Mouse (Mus musculus): ENCODE results near the gene Rnf216. TPM values are rescaled to one million over a fixed set of nuclear protein-coding genes. Genes with fewer than 3 reads are reported as not detected.

Rnf216 gene
- polyA plus RNA-seq, 1 experiment: 17.6 TPM

GRCm38 (mm10) chr5:143054703-143055102 lies 58.1 kb downstream of the Rnf216 start:
- TF ChIP-seq POLR2A (IDR thresholded peaks at IDR 0.05; ENCODE audit: control insufficient read depth, extremely low read depth, insufficient read depth, low read length, poor library complexity) (no peak), CTCF (IDR thresholded peaks at IDR 0.05; ENCODE audit: borderline replicate concordance, control insufficient read depth, extremely low read depth, insufficient read depth, low read length, poor library complexity) (no peak)
- DNase-seq: no peak
- Histone ChIP-seq H3K36me3 (ENCODE audit: control insufficient read depth, insufficient read depth, low read length) (no peaks in the 10 kb centered on the region), H3K4me3 (ENCODE audit: control insufficient read depth, insufficient read depth, low read length) (no peak overlapping the region), H3K27me3 (ENCODE audit: control insufficient read depth, insufficient read depth, low read length) (no peaks in the 10 kb centered on the region), H3K4me1 (replicated peaks; ENCODE audit: control insufficient read depth, insufficient read depth, low read length) (no peaks in the 10 kb centered on the region; the same call in 1 of the 2 replicates), H3K27ac (ENCODE audit: control insufficient read depth, insufficient read depth, low read length) (no peak overlapping the region)
- 87% methylated on average over 2 of the region's 2 CpGs for WGBS

- no peaks in the 10 kb centered on the region for H3K36me3 ChIP-seq (ENCODE audit: control insufficient read depth, insufficient read depth, low read length)
- 95% methylated on average over 5 of the region's 5 CpGs for WGBS
- H3K4me1 ChIP-seq (replicated peaks; ENCODE audit: control insufficient read depth, insufficient read depth, low read length): no peaks in the 10 kb centered on the region
- TF ChIP-seq POLR2A (IDR thresholded peaks at IDR 0.05; ENCODE audit: control insufficient read depth, extremely low read depth, insufficient read depth, low read length, poor library complexity) (no peak), CTCF (IDR thresholded peaks at IDR 0.05; ENCODE audit: borderline replicate concordance, control insufficient read depth, extremely low read depth, insufficient read depth, low read length, poor library complexity) (no peak)
- no peak overlapping the region for H3K4me3 ChIP-seq (ENCODE audit: control insufficient read depth, insufficient read depth, low read length)
- H3K27ac ChIP-seq (ENCODE audit: control insufficient read depth, insufficient read depth, low read length): no peak overlapping the region
- DNase-seq: no peak
- H3K27me3 ChIP-seq (ENCODE audit: control insufficient read depth, insufficient read depth, low read length): no peaks in the 10 kb centered on the region
Measured at GRCm38 (mm10) chr5:143053132-143053972, 59.4 kb downstream of the Rnf216 start.

GRCm38 (mm10) chr5:143052677-143053076 lies 60.1 kb downstream of the Rnf216 start:
- H3K27ac ChIP-seq (ENCODE audit: control insufficient read depth, insufficient read depth, low read length): no peak overlapping the region
- H3K4me1 ChIP-seq (replicated peaks; ENCODE audit: control insufficient read depth, insufficient read depth, low read length): no peaks in the 10 kb centered on the region
- WGBS: 95% methylated on average over 2 of the region's 2 CpGs

GRCm38 (mm10) chr5:143051851-143052250 lies 60.9 kb downstream of the Rnf216 start:
- WGBS: 91% methylated on average over 6 of the region's 6 CpGs
- no peak overlapping the region for H3K4me3 ChIP-seq (ENCODE audit: control insufficient read depth, insufficient read depth, low read length)
- no peaks in the 10 kb centered on the region for H3K4me1 ChIP-seq (replicated peaks; ENCODE audit: control insufficient read depth, insufficient read depth, low read length)
- no peaks in the 10 kb centered on the region for H3K36me3 ChIP-seq (ENCODE audit: control insufficient read depth, insufficient read depth, low read length)
- TF ChIP-seq POLR2A (IDR thresholded peaks at IDR 0.05; ENCODE audit: control insufficient read depth, extremely low read depth, insufficient read depth, low read length, poor library complexity): no peak
- TF ChIP-seq CTCF (IDR thresholded peaks at IDR 0.05; ENCODE audit: borderline replicate concordance, control insufficient read depth, extremely low read depth, insufficient read depth, low read length, poor library complexity): no peak
- no peak for DNase-seq
- H3K27me3 ChIP-seq (ENCODE audit: control insufficient read depth, insufficient read depth, low read length): no peaks in the 10 kb centered on the region
- H3K27ac ChIP-seq (ENCODE audit: control insufficient read depth, insufficient read depth, low read length): no peak overlapping the region

More at GRCm38 (mm10) chr5:143052677-143053076, 60.1 kb downstream of the Rnf216 start:
- DNase-seq: no peak
- TF ChIP-seq POLR2A (IDR thresholded peaks at IDR 0.05; ENCODE audit: control insufficient read depth, extremely low read depth, insufficient read depth, low read length, poor library complexity) (no peak), CTCF (IDR thresholded peaks at IDR 0.05; ENCODE audit: borderline replicate concordance, control insufficient read depth, extremely low read depth, insufficient read depth, low read length, poor library complexity) (no peak)
- H3K36me3 ChIP-seq (ENCODE audit: control insufficient read depth, insufficient read depth, low read length): no peaks in the 10 kb centered on the region
- H3K4me3 ChIP-seq (ENCODE audit: control insufficient read depth, insufficient read depth, low read length): no peak overlapping the region
- no peaks in the 10 kb centered on the region for H3K27me3 ChIP-seq (ENCODE audit: control insufficient read depth, insufficient read depth, low read length)

- H3K36me3 ChIP-seq (ENCODE audit: control insufficient read depth, insufficient read depth, low read length): no peaks in the 10 kb centered on the region
- H3K4me1 ChIP-seq (replicated peaks; ENCODE audit: control insufficient read depth, insufficient read depth, low read length): no peaks in the 10 kb centered on the region
- TF ChIP-seq POLR2A (IDR thresholded peaks at IDR 0.05; ENCODE audit: control insufficient read depth, extremely low read depth, insufficient read depth, low read length, poor library complexity): no peak
- TF ChIP-seq CTCF (IDR thresholded peaks at IDR 0.05; ENCODE audit: borderline replicate concordance, control insufficient read depth, extremely low read depth, insufficient read depth, low read length, poor library complexity): no peak
- 52% methylated on average over 5 of the region's 5 CpGs for WGBS
- H3K27me3 ChIP-seq (ENCODE audit: control insufficient read depth, insufficient read depth, low read length): no peaks in the 10 kb centered on the region
- DNase-seq: no peak
- H3K27ac ChIP-seq (ENCODE audit: control insufficient read depth, insufficient read depth, low read length): no peak overlapping the region
- no peak overlapping the region for H3K4me3 ChIP-seq (ENCODE audit: control insufficient read depth, insufficient read depth, low read length)
Measured at GRCm38 (mm10) chr5:143050273-143050672, 62.5 kb downstream of the Rnf216 start.

GRCm38 (mm10) chr5:143049746-143050145 lies 63.0 kb downstream of the Rnf216 start:
- H3K4me3 ChIP-seq (ENCODE audit: control insufficient read depth, insufficient read depth, low read length): no peak overlapping the region
- no peaks in the 10 kb centered on the region for H3K36me3 ChIP-seq (ENCODE audit: control insufficient read depth, insufficient read depth, low read length)
- TF ChIP-seq POLR2A (IDR thresholded peaks at IDR 0.05; ENCODE audit: control insufficient read depth, extremely low read depth, insufficient read depth, low read length, poor library complexity) (no peak), CTCF (IDR thresholded peaks at IDR 0.05; ENCODE audit: borderline replicate concordance, control insufficient read depth, extremely low read depth, insufficient read depth, low read length, poor library complexity) (no peak)
- H3K27ac ChIP-seq (ENCODE audit: control insufficient read depth, insufficient read depth, low read length): no peak overlapping the region; the same call in 1 of the 2 replicates
- H3K4me1 ChIP-seq (replicated peaks; ENCODE audit: control insufficient read depth, insufficient read depth, low read length): no peaks in the 10 kb centered on the region
- WGBS: 77% methylated on average over 4 of the region's 4 CpGs
- H3K27me3 ChIP-seq (ENCODE audit: control insufficient read depth, insufficient read depth, low read length): no peaks in the 10 kb centered on the region
- DNase-seq: no peak
